Mouse (Mus musculus): ENCODE data around the gene Ivd.

Gene Ivd

DNA sequence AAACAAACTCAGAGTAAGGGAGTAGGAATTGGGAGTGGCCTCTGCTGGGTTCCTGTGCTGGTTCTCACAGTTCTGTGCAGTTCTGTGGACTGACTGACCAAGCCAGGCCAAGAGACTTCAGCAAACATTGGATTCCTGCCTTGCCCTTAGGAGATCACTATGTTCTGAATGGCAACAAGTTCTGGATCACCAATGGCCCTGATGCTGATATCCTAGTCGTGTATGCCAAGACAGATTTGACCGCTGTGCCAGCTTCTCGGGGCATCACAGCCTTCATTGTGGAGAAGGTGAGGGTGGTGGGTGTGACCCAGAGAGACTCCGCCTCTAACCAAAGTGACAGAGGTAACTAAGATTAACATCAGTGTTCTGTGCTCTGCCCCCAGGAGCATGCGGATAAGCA is 11.3 kb downstream of the Ivd start:
- POLR2A ChIA-PET = interaction anchor here in 2 of 4 experiments (0.6 to 2.3 kb wide), 2 partner anchors 11 to 40 kb away, joined by 3 to 8 read pairs; partner anchors contain the start of gene Ivd (in 1 of the 2)
- CTCF ChIA-PET = interaction anchor here in 1 of 4 experiments (1.3 kb wide), 1 partner anchor 10 kb away, joined by 5 read pairs; no protein-coding TSS in a partner anchor

DNA sequence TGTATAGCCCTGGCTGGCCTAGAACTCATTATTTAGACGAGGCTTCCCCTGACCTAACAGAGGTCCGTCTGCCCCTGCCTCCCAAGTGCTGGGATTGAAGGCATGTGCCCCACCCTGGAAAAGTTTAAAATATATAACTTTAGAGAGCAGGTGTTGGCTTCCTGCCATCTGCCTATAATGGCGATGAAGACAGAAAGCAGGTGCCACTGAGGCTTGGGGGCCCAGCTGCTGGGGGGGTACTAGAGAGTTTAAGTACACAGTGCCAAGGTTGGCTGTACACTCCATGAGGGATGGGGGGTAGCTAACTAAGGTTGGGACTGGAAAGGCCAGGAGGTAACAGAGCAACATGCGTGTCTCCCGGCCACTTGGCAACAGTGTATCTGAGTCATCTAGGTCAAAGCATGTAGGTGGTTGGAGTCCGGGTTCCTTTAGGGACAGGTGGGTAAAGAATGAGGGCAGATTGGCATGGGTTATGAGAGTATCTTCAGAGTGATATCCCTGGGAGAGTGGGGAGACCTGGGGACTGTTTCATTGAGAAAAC is 12.2 kb downstream of the Ivd start:
- ChIA-PET CTCF (no interaction called here), POLR2A (interaction anchor here in 2 of 4 experiments (0.6 to 1.1 kb wide), 2 partner anchors 12 to 83 kb away, joined by 4 to 7 read pairs; no protein-coding TSS in a partner anchor)

DNA sequence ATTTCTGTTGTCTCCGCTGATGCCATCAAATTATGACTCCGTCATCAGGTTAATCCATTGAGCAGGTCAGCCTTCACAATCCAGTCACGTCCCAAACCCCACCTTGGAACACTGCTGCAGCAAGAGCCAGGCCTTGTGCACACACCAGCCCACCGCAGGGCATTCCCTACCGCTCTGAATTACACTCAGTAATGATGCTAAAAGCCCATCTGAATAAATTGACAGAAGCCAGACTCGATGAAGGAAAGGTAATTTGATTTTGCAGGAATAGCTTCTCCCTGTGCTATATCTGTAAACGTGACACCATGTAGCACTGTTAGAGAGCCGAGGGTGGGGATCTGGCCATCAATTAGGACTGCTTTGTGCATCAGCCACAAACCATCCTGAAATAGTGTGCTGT is 13.6 kb downstream of the Ivd start:
- ChIA-PET POLR2A (no interaction called here), CTCF (interaction anchor here in 1 of 4 experiments (0.6 kb wide), 1 partner anchor 227 kb away, joined by 3 read pairs; no protein-coding TSS in a partner anchor)

DNA sequence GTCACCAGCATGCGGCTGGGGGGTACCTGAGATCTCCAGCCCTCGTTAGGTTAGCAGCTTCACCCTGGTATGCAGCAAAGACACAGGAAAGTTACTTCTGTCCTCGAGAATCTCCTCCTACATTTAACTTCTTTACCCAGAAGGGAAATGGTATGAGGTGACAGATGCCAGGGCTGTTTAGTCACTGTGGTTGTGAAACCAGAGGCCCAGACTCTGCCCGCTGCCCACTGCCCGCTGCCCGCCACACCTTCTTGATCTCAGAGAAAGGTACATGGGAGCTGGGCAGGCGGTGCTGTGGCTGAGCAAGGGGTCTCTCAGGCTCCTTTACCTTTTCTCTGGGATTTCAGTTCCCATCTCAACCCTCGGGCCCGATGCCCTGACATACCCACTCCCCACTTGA is 14.7 kb downstream of the Ivd start:
- ChIA-PET POLR2A (interaction anchor here in 3 of 4 experiments (0.7 to 2.4 kb wide), 6 partner anchors 12 to 269 kb away, joined by 3 to 8 read pairs (median 3); partner anchors contain the start of genes Ivd (in 2 of the 3) and Knstrn (in 1 of the 3)), CTCF (interaction anchor here in 2 of 4 experiments (0.5 to 1.4 kb wide), 3 partner anchors 170 to 581 kb away, joined by 3 to 4 read pairs (median 4); no protein-coding TSS in a partner anchor)

- ChIA-PET POLR2A (interaction anchor here in 3 of 4 experiments (0.6 to 3.9 kb wide), 7 partner anchors 18 to 240 kb away, joined by 3 to 16 read pairs (median 4); partner anchors contain the start of genes Ivd (in 1 of the 3) and Knstrn (in 1 of the 3)), CTCF (interaction anchor here (0.6 to 2.1 kb wide), 6 partner anchors 72 to 704 kb away, joined by 3 to 6 read pairs (median 3); no protein-coding TSS in a partner anchor)
Observed at GRCm38 (mm10) chr2:118881019-118881418, 19.3 kb downstream of the Ivd start.

GRCm38 (mm10) chr2:118881956-118882355 is 20.2 kb downstream of the Ivd start:
- CTCF ChIA-PET = interaction anchor here (0.6 to 2.1 kb wide), 8 partner anchors 20 to 182 kb away, joined by 3 to 11 read pairs (median 5); partner anchors contain the start of gene Ivd (in 1 of the 4)
- POLR2A ChIA-PET = interaction anchor here in 3 of 4 experiments (0.6 to 3.9 kb wide), 13 partner anchors 17 to 400 kb away, joined by 3 to 16 read pairs (median 3); partner anchors contain the start of genes Ankrd63 (in 1 of the 3), Bahd1 (in 1 of the 3), Ivd (in 1 of the 3) and Knstrn (in 1 of the 3)

DNA sequence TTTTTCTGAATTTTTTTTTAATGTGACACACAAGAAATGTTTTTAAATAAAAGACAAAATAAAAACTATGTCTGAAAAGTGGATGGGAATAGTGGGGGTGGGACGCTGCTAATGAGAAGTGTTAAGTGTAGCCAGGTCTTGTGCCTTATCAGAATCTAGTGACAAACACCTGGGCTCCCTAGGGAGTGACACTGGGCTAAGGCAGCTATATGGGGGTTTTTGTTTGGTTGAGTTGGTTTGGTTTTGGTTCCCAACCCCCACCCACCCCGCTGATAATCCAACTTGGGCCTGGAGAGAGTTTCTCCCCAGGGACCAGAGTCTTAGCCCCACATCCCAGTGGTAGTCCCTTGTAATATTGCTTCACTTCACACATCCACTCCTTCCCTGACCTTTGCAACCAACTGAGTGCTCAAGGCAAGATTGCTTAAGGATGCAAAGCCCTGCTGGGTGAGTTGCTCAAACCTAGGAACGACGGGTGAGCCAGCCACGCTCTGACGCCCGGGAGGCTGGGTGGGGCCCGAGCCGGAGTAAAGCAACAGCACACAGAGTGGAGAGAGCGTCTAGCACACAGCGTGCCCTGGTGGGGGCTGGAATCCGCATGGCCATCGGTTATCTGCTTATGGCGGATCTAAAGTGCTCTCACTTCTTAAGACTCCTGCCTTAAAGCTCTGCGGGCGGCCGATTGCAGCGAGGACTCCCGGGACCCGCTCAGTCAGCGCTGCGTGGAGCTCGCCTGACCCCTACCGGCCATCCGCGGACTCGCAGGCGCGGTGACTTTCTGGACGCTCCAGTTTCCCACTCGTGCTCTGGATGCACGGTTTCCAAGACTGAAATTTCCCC is 21.3 kb downstream of the Ivd start:
- CTCF ChIA-PET = interaction anchor here (0.5 to 3.1 kb wide), 53 partner anchors 11 to 1057 kb away, joined by 3 to 38 read pairs (median 4); partner anchors contain the start of genes Ivd (in 3 of the 4), Ccdc9b (in 2 of the 4), Gpr176 (in 1 of the 4) and Inafm2 (in 1 of the 4)

DNA sequence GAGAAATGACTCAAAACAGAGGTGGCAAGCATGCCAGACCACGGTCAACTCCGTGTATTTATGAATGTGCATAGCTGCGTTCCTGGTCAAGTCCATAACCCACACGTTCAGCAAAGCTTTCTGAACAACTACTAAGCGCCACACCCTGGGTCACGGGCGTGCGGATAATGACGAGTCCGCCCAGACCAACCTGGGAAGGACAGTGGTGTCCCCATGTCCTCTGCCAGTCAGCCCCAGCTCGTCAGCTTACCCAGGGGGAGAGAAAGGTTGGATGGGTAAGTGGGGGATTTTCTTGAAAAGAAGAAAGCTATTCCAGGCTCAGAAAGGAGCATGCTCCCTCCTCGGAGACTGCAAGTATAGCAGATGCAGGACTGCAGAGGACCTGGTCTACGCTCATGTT is 25.7 kb downstream of the Ivd start:
- ChIA-PET CTCF (interaction anchor here in 1 of 4 experiments (0.6 kb wide), 1 partner anchor 57 kb away, joined by 3 read pairs; no protein-coding TSS in a partner anchor), POLR2A (interaction anchor here in 2 of 4 experiments (0.7 to 1.9 kb wide), 6 partner anchors 9 to 191 kb away, joined by 3 to 7 read pairs (median 3); partner anchors contain the start of genes Ccdc9b (in 1 of the 2) and Ivd (in 1 of the 2))

More for the DNA sequence above, 21.3 kb downstream of the Ivd start:
- POLR2A ChIA-PET = interaction anchor here in 3 of 4 experiments (0.6 to 3.9 kb wide), 14 partner anchors 10 to 401 kb away, joined by 3 to 16 read pairs (median 4); partner anchors contain the start of genes Ivd (in 2 of the 3), Ankrd63 (in 1 of the 3), Bahd1 (in 1 of the 3) and Knstrn (in 1 of the 3)

DNA sequence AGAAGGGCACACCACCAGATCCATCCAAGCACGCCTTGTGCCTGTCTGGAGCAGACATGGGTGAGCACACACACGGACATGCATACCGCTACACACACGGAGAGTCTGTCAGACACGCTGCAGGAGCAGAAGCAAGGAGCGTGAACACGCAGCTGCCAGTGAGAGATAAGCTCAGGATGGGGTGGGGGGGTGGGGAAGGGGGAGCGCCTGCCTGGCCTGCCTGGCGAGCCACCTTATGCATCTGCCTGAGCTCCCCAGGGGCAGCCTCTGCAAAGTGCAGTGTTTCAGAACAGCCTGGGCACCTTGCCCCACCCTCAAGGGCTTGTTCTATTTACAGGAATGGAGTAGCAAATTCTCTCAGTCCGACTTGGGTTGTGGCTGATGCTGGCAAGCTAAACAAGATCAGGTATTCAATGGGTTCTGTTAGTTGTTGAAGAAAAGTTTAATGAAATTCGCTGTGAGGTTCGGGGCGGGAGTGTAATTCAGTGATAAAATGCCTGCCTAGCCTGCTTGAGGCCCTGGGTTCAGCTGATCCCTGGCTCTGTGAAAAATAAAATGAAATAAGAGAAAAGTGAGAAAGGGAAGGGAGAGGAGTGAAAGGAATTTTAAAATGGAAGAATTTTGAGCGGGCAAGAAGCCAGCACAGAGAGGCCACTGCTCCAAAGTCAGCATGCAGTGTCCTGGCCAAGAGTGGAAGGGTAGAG is 26.2 kb downstream of the Ivd start:
- CTCF ChIA-PET = interaction anchor here in 2 of 4 experiments (0.6 to 0.7 kb wide), 2 partner anchors 56 to 468 kb away, joined by 3 read pairs; no protein-coding TSS in a partner anchor

DNA sequence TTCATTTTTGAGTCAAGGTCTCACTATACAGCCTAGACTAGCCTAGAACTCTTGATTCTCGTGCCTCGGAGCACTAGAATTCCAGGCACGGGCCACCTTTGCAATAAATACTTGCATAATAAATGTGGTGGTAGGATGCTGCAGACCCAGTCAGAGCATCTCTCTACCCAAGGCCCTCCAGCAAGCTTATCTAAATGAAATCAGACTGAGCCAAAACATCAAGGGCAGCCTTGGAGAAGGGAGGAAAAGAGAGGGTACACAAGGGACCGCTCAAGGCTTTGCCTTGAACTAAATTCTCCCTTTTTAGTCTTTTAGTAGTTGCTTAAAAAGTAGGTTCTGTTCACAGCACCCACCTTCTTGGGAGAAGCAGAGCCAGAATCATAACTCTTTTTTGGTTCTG is 29.4 kb downstream of the Ivd start:
- CTCF ChIA-PET = no interaction called here
- POLR2A ChIA-PET = interaction anchor here in 2 of 4 experiments (0.6 kb wide), 2 partner anchors 76 to 266 kb away, joined by 3 to 4 read pairs; no protein-coding TSS in a partner anchor

More for the DNA sequence above, 26.2 kb downstream of the Ivd start:
- POLR2A ChIA-PET = interaction anchor here in 2 of 4 experiments (0.7 to 1.9 kb wide), 5 partner anchors 9 to 126 kb away, joined by 3 to 7 read pairs (median 3); partner anchors contain the start of genes Ccdc9b (in 1 of the 2) and Ivd (in 1 of the 2)

DNA sequence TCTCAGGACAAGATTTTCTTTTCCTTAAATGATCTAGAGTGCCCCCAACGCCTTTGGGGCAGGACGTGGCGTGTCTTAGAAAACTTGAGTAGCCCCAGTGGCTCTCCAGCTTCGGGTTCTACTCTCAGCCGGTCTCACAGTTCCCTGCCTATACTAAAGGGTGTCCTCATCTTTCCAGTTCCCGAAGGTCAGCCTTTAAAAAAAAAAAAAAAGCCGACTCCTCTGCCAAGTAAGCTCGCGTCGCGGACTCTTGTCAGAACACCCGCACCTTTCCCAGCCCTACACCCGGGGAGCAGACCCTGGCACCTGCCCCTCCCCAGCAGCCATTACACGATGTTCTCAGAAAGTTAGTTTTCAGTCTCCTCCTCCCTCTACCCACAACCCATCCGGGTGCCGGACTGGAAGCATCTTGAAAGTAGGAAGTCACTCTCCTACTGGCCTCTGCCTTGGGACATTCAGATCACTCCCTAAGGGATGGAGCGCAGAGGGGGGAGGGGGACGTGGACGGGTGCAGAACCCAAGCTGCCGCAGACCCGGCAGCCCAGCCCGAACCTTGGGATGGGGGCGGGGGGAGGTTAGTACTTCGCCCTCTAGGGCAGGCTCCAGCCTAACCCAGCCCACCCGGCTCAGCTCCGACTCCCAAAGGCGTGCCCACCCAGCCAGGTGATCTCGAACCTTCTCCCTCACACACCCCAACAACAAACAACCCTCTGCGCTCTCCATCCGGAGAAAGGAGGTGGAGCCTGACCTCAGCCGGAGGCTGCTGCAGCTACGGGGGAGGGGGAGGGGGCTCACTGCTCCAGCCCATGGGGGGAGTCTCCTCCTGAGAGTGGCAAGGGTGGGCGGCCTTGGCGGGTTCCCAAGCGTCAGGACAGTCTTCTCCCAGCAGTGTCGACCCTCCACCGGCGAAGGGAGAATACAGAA is 34.5 kb downstream of the Ivd start:
- ChIA-PET CTCF (interaction anchor here (0.6 to 1.7 kb wide), 8 partner anchors 13 to 190 kb away, joined by 3 to 7 read pairs (median 5); no protein-coding TSS in a partner anchor), POLR2A (interaction anchor here (0.6 to 1.6 kb wide), 12 partner anchors 19 to 457 kb away, joined by 3 to 5 read pairs (median 3); partner anchors contain the start of genes Ccdc9b (in 1 of the 4), Chst14 (in 1 of the 4), Inafm2 (in 1 of the 4) and Ivd (in 1 of the 4))

DNA sequence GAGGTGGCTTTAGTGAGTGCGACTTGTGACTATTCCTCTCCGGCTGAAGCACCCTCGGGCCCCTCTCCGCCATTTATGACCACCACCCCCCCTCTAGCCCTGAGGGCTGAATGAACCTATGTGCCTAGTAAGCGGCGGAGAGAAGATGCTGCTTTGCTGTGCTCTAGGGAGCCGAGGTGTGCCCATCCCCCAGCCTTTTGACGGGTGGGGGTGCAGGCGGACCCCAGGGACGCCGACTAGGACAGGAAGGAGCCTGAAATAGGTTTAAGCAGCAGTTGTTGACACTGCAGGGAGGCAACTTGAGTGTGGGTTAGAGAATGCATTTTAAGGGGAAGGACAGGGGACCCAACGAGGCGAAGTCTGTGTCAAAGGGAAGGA is 35.1 kb downstream of the Ivd start:
- ChIA-PET CTCF (interaction anchor here in 2 of 4 experiments (1.0 to 1.7 kb wide), 2 partner anchors 13 to 79 kb away, joined by 4 to 6 read pairs; no protein-coding TSS in a partner anchor), POLR2A (interaction anchor here in 2 of 4 experiments (0.9 to 1.3 kb wide), 3 partner anchors 19 to 197 kb away, joined by 3 to 4 read pairs (median 3); partner anchors contain the start of gene Ivd (in 1 of the 2))

GRCm38 (mm10) chr2:118897392-118897791 is 35.6 kb downstream of the Ivd start:
- POLR2A ChIA-PET = interaction anchor here in 1 of 4 experiments (0.9 kb wide), 1 partner anchor 35 kb away, joined by 3 read pairs; the partner anchor contains the start of gene Ivd
- CTCF ChIA-PET = interaction anchor here in 1 of 4 experiments (1.7 kb wide), 1 partner anchor 14 kb away, joined by 4 read pairs; no protein-coding TSS in a partner anchor

- ChIA-PET CTCF (no interaction called here), POLR2A (interaction anchor here (0.6 to 0.9 kb wide), 5 partner anchors 15 to 145 kb away, joined by 3 to 5 read pairs (median 4); partner anchors contain the start of gene Ivd (in 1 of the 4))
Observed at GRCm38 (mm10) chr2:118897808-118898207, 36.1 kb downstream of the Ivd start.

DNA sequence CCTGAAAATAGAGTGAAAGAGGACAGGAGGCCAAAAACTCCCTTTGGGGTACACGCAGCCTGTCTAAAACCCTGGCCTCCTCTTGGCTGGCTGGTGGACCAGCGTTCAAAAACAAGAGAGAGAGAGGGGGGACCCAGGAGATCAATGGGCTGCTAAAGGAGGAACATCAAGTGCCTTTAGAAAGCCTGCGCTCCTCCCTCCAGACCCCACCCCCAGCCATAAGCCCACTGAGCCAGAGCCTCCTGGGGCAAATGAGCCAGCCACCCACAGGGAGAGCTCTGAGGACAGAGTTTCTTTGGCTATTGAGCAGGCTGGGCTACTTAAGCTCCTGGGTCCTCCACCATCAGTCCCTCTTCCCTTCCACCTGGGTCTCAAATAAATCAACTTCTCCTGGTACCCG is 37.0 kb downstream of the Ivd start:
- ChIA-PET POLR2A (interaction anchor here in 2 of 4 experiments (0.6 to 1.7 kb wide), 3 partner anchors 17 to 85 kb away, joined by 3 to 4 read pairs (median 3); no protein-coding TSS in a partner anchor), CTCF (no interaction called here)

- CTCF ChIA-PET = no interaction called here
- POLR2A ChIA-PET = interaction anchor here in 1 of 4 experiments (0.9 to 1.7 kb wide), 2 partner anchors 18 to 84 kb away, joined by 3 to 4 read pairs; no protein-coding TSS in a partner anchor
Observed at GRCm38 (mm10) chr2:118899306-118899705, 37.6 kb downstream of the Ivd start.

All from embryonic stem cell, embryonic (primary cell).